Mouse (Mus musculus) monocyte, adult 5-6 weeks (primary cell): ENCODE measurements around the gene Crybg3. TPM values are rescaled to one million over a fixed set of nuclear protein-coding genes. Genes with fewer than 3 reads are reported as not detected.

Experiments used
- ATAC-seq: fragments of 153-309, 156-312 bp; replicated peaks from 2 replicates; pipeline ENCODE4 v1.8.0; 2017; ENCODE audit warnings: mild to moderate bottlenecking; ENCODE audit not compliant: low TSS enrichment, insufficient number of reproducible peaks, severe bottlenecking, poor library complexity, low FRiP score
- total RNA-seq: library from RNA; stranded (forward); fragments of 200-1000, 200-491, 200-594 nt; gene quantifications from 3 replicates; pipeline ENCODE4 v1.2.3, GENCODE M21; 2017

Crybg3 gene
- total RNA-seq, 1 experiment from 2014 or later: 49.4 TPM

GRCm38 (mm10) chr16:59586276-59586675 lies 14.5 kb downstream of the Crybg3 start:
- no peak for ATAC-seq

- no peak for ATAC-seq
Observed at GRCm38 (mm10) chr16:59585706-59586244, 15.0 kb downstream of the Crybg3 start.

- peak; percentile 97 for ATAC-seq
Observed at GRCm38 (mm10) chr16:59583515-59583914, 17.3 kb downstream of the Crybg3 start.

GRCm38 (mm10) chr16:59579237-59579636 lies 21.5 kb downstream of the Crybg3 start:
- no peak for ATAC-seq

GRCm38 (mm10) chr16:59573961-59574360 lies 26.8 kb downstream of the Crybg3 start:
- no peak for ATAC-seq

- no peak for ATAC-seq
Observed at GRCm38 (mm10) chr16:59572685-59573084, 28.1 kb downstream of the Crybg3 start.

GRCm38 (mm10) chr16:59570807-59571206 lies 30.0 kb downstream of the Crybg3 start:
- ATAC-seq: no peak

GRCm38 (mm10) chr16:59569837-59570236 lies 30.9 kb downstream of the Crybg3 start:
- ATAC-seq: no peak

GRCm38 (mm10) chr16:59567721-59568381 lies 32.9 kb downstream of the Crybg3 start:
- 0 out of 2 replicates have a peak, but pooled peaks have one; percentile 51 for ATAC-seq

- no peak for ATAC-seq
Observed at GRCm38 (mm10) chr16:59566437-59566836, 34.3 kb downstream of the Crybg3 start.

GRCm38 (mm10) chr16:59565631-59566030 lies 35.1 kb downstream of the Crybg3 start:
- no peak for ATAC-seq

GRCm38 (mm10) chr16:59564025-59564424 lies 36.8 kb downstream of the Crybg3 start:
- ATAC-seq: no peak

GRCm38 (mm10) chr16:59559300-59560200 lies 41.2 kb downstream of the Crybg3 start:
- ATAC-seq: no peak

- ATAC-seq: no peak
Observed at GRCm38 (mm10) chr16:59558916-59559299, 41.9 kb downstream of the Crybg3 start.

GRCm38 (mm10) chr16:59553490-59554161 lies 47.2 kb downstream of the Crybg3 start:
- no peak for ATAC-seq

- ATAC-seq: no peak
Observed at GRCm38 (mm10) chr16:59551507-59551906, 49.3 kb downstream of the Crybg3 start.

- ATAC-seq: no peak
Observed at GRCm38 (mm10) chr16:59549631-59550030, 51.1 kb downstream of the Crybg3 start.

- ATAC-seq: no peak
Observed at GRCm38 (mm10) chr16:59548582-59548947, 52.2 kb downstream of the Crybg3 start.

- ATAC-seq: no peak
Observed at GRCm38 (mm10) chr16:59547887-59548581, 52.7 kb downstream of the Crybg3 start.
